Mouse (Mus musculus): ENCODE measurements at regions not wholly inside any gene's neighbourhood (a gene's known extent, or its start where the extent isn't known, plus 50 kb on each side); places are given as distances from the start of the nearest gene placed in this dataset.

- ATAC-seq, result no peak
- Histone ChIP-seq H3K4me2 (ENCODE audit: low read length) (no peak overlapping the region), H3K4me3 (ENCODE audit: low read length) (no peak overlapping the region), H3K9ac (ENCODE audit: low read depth, low read length) (no peak overlapping the region), H3K27ac (ENCODE audit: low read depth, low read length) (no peak overlapping the region), H3K36me3 (ENCODE audit: control insufficient read depth, insufficient read depth, low read length) (no peaks in the 10 kb centered on the region), H3K9me3 (ENCODE audit: control insufficient read depth, low read length) (no peaks in the 10 kb centered on the region), H3K4me1 (ENCODE audit: control insufficient read depth, insufficient read depth, low read depth, low read length) (no peaks in the 10 kb centered on the region), H3K27me3 (replicated peaks; ENCODE audit: control insufficient read depth, insufficient read depth, low read length) (no peaks in the 10 kb centered on the region)
- WGBS, result 77% methylated on average over 8 of the region's 8 CpGs
These were observed 324.4 kb downstream of the Chl1 start for GRCm38 (mm10) chr6:103834726-103835229.

GRCm38 (mm10) chr6:103859787-103860186 is 349.4 kb downstream of the Chl1 start:
- no peak overlapping the region for H3K9ac ChIP-seq (ENCODE audit: low read depth, low read length)
- no peaks in the 10 kb centered on the region for H3K27me3 ChIP-seq (replicated peaks; ENCODE audit: control insufficient read depth, insufficient read depth, low read length)
- no peak overlapping the region for H3K27ac ChIP-seq (ENCODE audit: low read depth, low read length)
- no peaks in the 10 kb centered on the region for H3K9me3 ChIP-seq (ENCODE audit: control insufficient read depth, low read length)
- H3K4me2 ChIP-seq (ENCODE audit: low read length), result no peak overlapping the region
- no peak for ATAC-seq
- no peak overlapping the region for H3K4me3 ChIP-seq (ENCODE audit: low read length)
- H3K36me3 ChIP-seq (ENCODE audit: control insufficient read depth, insufficient read depth, low read length), result no peaks in the 10 kb centered on the region
- no peaks in the 10 kb centered on the region for H3K4me1 ChIP-seq (ENCODE audit: control insufficient read depth, insufficient read depth, low read depth, low read length)

- Histone ChIP-seq H3K9ac (ENCODE audit: low read depth, low read length) (no peak overlapping the region), H3K4me3 (ENCODE audit: low read length) (no peak overlapping the region), H3K27ac (ENCODE audit: low read depth, low read length) (no peak overlapping the region), H3K4me2 (ENCODE audit: low read length) (no peak overlapping the region), H3K36me3 (ENCODE audit: control insufficient read depth, insufficient read depth, low read length) (no peaks in the 10 kb centered on the region), H3K9me3 (ENCODE audit: control insufficient read depth, low read length) (no peaks in the 10 kb centered on the region), H3K27me3 (replicated peaks; ENCODE audit: control insufficient read depth, insufficient read depth, low read length) (no peaks in the 10 kb centered on the region), H3K4me1 (ENCODE audit: control insufficient read depth, insufficient read depth, low read depth, low read length) (no peaks in the 10 kb centered on the region)
- 55% methylated on average over 3 of the region's 3 CpGs for WGBS
- no peak for ATAC-seq
These were observed 383.1 kb downstream of the Chl1 start for GRCm38 (mm10) chr6:103893455-103893854.

- no peaks in the 10 kb centered on the region for H3K36me3 ChIP-seq (ENCODE audit: control insufficient read depth, insufficient read depth, low read length)
- 63% methylated on average over 1 of the region's 1 CpGs for WGBS
- no peaks in the 10 kb centered on the region for H3K9me3 ChIP-seq (ENCODE audit: control insufficient read depth, low read length)
- H3K4me2 ChIP-seq (ENCODE audit: low read length), result no peak overlapping the region
- H3K4me3 ChIP-seq (ENCODE audit: low read length), result no peak overlapping the region
- H3K9ac ChIP-seq (ENCODE audit: low read depth, low read length), result no peak overlapping the region
- H3K4me1 ChIP-seq (ENCODE audit: control insufficient read depth, insufficient read depth, low read depth, low read length), result no peaks in the 10 kb centered on the region
- H3K27me3 ChIP-seq (replicated peaks; ENCODE audit: control insufficient read depth, insufficient read depth, low read length), result no peaks in the 10 kb centered on the region
- no peak for ATAC-seq
- H3K27ac ChIP-seq (ENCODE audit: low read depth, low read length), result no peak overlapping the region
These were observed 414.1 kb downstream of the Chl1 start for GRCm38 (mm10) chr6:103924504-103924903.

GRCm38 (mm10) chr6:103927094-103927493 is 416.7 kb downstream of the Chl1 start:
- Histone ChIP-seq H3K9me3 (ENCODE audit: control insufficient read depth, low read length) (no peaks in the 10 kb centered on the region), H3K36me3 (ENCODE audit: control insufficient read depth, insufficient read depth, low read length) (no peaks in the 10 kb centered on the region), H3K27me3 (replicated peaks; ENCODE audit: control insufficient read depth, insufficient read depth, low read length) (no peaks in the 10 kb centered on the region), H3K4me1 (ENCODE audit: control insufficient read depth, insufficient read depth, low read depth, low read length) (no peaks in the 10 kb centered on the region), H3K4me2 (ENCODE audit: low read length) (no peak overlapping the region), H3K9ac (ENCODE audit: low read depth, low read length) (no peak overlapping the region), H3K4me3 (ENCODE audit: low read length) (no peak overlapping the region), H3K27ac (ENCODE audit: low read depth, low read length) (no peak overlapping the region)
- 83% methylated on average over 3 of the region's 3 CpGs for WGBS
- ATAC-seq, result no peak

GRCm38 (mm10) chr6:103940345-103940744 is 430.0 kb downstream of the Chl1 start:
- no peak overlapping the region for H3K4me3 ChIP-seq (ENCODE audit: low read length)
- H3K4me2 ChIP-seq (ENCODE audit: low read length), result no peak overlapping the region
- WGBS, result 91% methylated on average over 5 of the region's 5 CpGs
- no peak for ATAC-seq
- no peaks in the 10 kb centered on the region for H3K27me3 ChIP-seq (replicated peaks; ENCODE audit: control insufficient read depth, insufficient read depth, low read length)
- H3K9ac ChIP-seq (ENCODE audit: low read depth, low read length), result no peak overlapping the region
- H3K36me3 ChIP-seq (ENCODE audit: control insufficient read depth, insufficient read depth, low read length), result no peaks in the 10 kb centered on the region
- H3K9me3 ChIP-seq (ENCODE audit: control insufficient read depth, low read length), result no peaks in the 10 kb centered on the region
- no peaks in the 10 kb centered on the region for H3K4me1 ChIP-seq (ENCODE audit: control insufficient read depth, insufficient read depth, low read depth, low read length)
- H3K27ac ChIP-seq (ENCODE audit: low read depth, low read length), result no peak overlapping the region

- Histone ChIP-seq H3K27ac (ENCODE audit: low read depth, low read length) (no peak overlapping the region), H3K9ac (ENCODE audit: low read depth, low read length) (no peak overlapping the region), H3K4me1 (ENCODE audit: control insufficient read depth, insufficient read depth, low read depth, low read length) (no peaks in the 10 kb centered on the region), H3K4me3 (ENCODE audit: low read length) (no peak overlapping the region), H3K4me2 (ENCODE audit: low read length) (no peak overlapping the region), H3K9me3 (ENCODE audit: control insufficient read depth, low read length) (no peaks in the 10 kb centered on the region), H3K36me3 (ENCODE audit: control insufficient read depth, insufficient read depth, low read length) (no peaks in the 10 kb centered on the region), H3K27me3 (replicated peaks; ENCODE audit: control insufficient read depth, insufficient read depth, low read length) (no peaks in the 10 kb centered on the region)
- 67% methylated on average over 2 of the region's 2 CpGs for WGBS
- ATAC-seq, result no peak
These were observed 434.0 kb downstream of the Chl1 start for GRCm38 (mm10) chr6:103944361-103944760.

- 82% methylated on average over 3 of the region's 3 CpGs for WGBS
These were observed 437.1 kb downstream of the Chl1 start for GRCm38 (mm10) chr6:103947474-103947873.

GRCm38 (mm10) chr6:103953134-103953771 is 442.9 kb downstream of the Chl1 start:
- Histone ChIP-seq H3K9ac (ENCODE audit: low read depth, low read length) (no peak overlapping the region), H3K9me3 (ENCODE audit: control insufficient read depth, low read length) (no peaks in the 10 kb centered on the region), H3K36me3 (ENCODE audit: control insufficient read depth, insufficient read depth, low read length) (no peaks in the 10 kb centered on the region), H3K27ac (ENCODE audit: low read depth, low read length) (no peak overlapping the region), H3K4me3 (ENCODE audit: low read length) (no peak overlapping the region), H3K4me2 (ENCODE audit: low read length) (no peak overlapping the region), H3K27me3 (replicated peaks; ENCODE audit: control insufficient read depth, insufficient read depth, low read length) (no peaks in the 10 kb centered on the region), H3K4me1 (ENCODE audit: control insufficient read depth, insufficient read depth, low read depth, low read length) (no peaks in the 10 kb centered on the region)
- WGBS, result 67% methylated on average over 1 of the region's 1 CpGs
- no peak for ATAC-seq

More at GRCm38 (mm10) chr6:103947474-103947873, 437.1 kb downstream of the Chl1 start:
- no peak for ATAC-seq
- Histone ChIP-seq H3K27ac (ENCODE audit: low read depth, low read length) (no peak overlapping the region), H3K27me3 (replicated peaks; ENCODE audit: control insufficient read depth, insufficient read depth, low read length) (no peaks in the 10 kb centered on the region), H3K9me3 (ENCODE audit: control insufficient read depth, low read length) (no peaks in the 10 kb centered on the region), H3K9ac (ENCODE audit: low read depth, low read length) (no peak overlapping the region), H3K4me2 (ENCODE audit: low read length) (no peak overlapping the region), H3K4me3 (ENCODE audit: low read length) (no peak overlapping the region), H3K4me1 (ENCODE audit: control insufficient read depth, insufficient read depth, low read depth, low read length) (no peaks in the 10 kb centered on the region), H3K36me3 (ENCODE audit: control insufficient read depth, insufficient read depth, low read length) (no peaks in the 10 kb centered on the region)
